Mouse (Mus musculus): ENCODE results near the gene Map3k15. TPM values are rescaled to one million over a fixed set of nuclear protein-coding genes. Genes with fewer than 3 reads are reported as not detected.

Gene Map3k15
- total RNA-seq (2014; rRNA removed; ENCODE audit: low replicate concordance) (0.04 and 0.81 TPM in 2 replicates), polyA plus RNA-seq (2015; fragmentation: Nextera tagmentation; extraction: Ambion mirVana) (0.05 and 0.15 TPM in 2 replicates)

DNA sequence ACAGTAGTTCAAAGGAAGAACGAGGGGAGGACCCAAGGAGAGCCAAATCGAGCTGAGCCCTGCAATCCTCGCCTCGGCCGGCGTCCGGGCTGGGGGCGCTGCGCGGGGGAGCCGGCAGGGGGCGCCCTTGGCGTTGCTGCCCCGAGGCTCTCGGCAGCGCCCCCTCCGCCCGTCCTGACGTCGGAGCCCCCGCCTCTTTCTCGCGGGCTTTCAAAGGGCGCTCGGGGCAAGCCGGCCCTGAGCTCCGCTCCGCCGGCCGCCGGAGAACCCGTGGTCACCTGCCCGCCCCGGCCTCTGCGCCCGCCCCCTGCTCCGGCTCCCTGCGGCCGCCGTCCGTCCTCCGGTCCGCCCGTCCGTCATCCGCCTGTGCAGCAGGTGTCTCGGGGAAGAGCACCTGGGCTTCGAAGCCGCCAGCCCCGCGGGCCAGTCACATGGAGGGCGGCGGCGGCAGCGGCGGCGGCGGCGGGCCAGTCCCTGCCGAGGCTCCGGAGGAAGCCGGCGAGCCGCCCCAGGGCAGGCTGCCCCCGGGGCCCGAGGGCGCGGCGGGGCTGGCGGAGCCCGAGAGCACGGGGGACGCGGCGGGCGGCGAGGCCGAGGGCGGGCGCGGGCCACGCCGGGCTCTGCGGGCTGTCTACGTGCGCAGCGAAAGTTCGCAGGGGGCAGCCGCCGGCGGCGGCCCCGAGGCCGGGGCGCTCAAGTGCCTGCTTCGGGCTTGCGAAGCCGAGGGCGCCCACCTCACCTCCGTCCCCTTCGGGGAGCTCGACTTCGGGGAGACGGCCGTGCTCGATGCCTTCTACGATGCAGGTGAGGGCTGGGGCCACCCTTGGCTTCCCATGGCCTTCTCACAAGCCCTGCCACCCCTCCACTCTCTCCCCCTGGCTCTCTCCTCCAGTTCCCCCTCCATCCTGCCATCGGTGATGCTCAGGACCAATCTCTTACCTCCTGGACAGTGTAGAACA lies at the start of gene Map3k15:
Map3k15 (plus strand) TSS at position 432 of the 959 bp plus-strand sequence.
- ATAC-seq (ENCODE audit: insufficient read depth, low read depth) (peak; percentile 66), DNase-seq (ENCODE audit: low spot score) (peak; percentile 25)
- peak within 1 kb of the TSS; percentile 25; the same call in 1 of the 2 replicates for H3K9ac ChIP-seq (replicated peaks; ENCODE audit: low read depth, low read length)
- no peaks in the 10 kb centered on the region for H3K27me3 ChIP-seq (ENCODE audit: control insufficient read depth, insufficient read depth, low read length)
- H3K4me3 ChIP-seq (ENCODE audit: low read depth, low read length), result peak within 1 kb of the TSS; percentile 45
- peak; percentile 42 for TF ChIP-seq CTCF (IDR thresholded peaks at IDR 0.05; ENCODE audit: low read depth)
- no peak for TF ChIP-seq EP300 (IDR thresholded peaks at IDR 0.05; ENCODE audit: low read depth)
- no peaks in the 10 kb centered on the region for H3K36me3 ChIP-seq (replicated peaks; ENCODE audit: control insufficient read depth, insufficient read depth, low read length)
- H3K4me2 ChIP-seq (ENCODE audit: low read depth, low read length), result peak within 1 kb of the TSS; percentile 71
- H3K27ac ChIP-seq (ENCODE audit: low read depth), result no peak within 1 kb of the TSS
- H3K4me1 ChIP-seq (ENCODE audit: control insufficient read depth, insufficient read depth), result no peaks in the 10 kb centered on the region
- no peaks in the 10 kb centered on the region for H3K9me3 ChIP-seq (replicated peaks; ENCODE audit: control insufficient read depth, low read length)
- 21% methylated on average over 31 of the region's 108 CpGs for WGBS

DNA sequence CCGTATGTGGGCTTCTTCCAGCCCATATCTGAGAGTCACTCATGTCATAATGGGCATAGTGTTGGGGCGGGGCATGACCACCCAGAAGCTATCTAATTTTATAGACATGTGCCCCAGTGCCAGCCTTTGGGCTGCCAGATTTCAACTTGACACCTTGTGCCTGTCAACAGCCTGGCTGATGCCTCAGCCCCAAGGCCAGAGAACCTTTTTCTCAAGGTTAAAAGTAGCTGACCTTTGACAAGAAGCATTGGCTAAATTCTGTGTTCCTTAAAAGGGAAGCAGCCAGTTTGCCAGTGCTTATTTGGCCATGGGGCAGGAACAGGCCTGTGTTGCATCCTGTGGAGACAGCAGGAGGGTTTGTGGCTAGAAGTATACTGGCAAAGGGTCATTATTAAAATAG lies 45.7 kb upstream of the Map3k15 start:
- peak overlapping the region; percentile 92 for H3K27ac ChIP-seq (ENCODE audit: low read depth)

DNA sequence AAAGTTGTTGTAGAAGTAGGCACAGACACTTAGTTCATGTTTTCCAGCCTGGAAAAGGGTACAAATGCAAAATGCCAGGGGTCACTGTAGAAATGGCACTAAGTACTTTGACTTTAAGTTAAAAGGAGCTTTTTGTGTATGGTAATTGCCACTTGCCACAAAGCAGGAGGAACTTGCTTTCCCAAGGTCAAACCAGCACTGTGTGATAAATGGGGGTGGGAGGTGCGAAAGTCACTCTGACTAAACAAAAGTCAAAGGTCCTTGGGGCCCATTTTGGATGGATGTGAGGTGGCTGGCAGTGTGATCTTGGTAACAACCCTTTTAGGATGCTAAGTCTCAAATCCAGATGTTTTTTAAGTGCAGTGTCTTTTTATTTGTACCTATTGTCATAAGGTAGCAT lies 44.6 kb upstream of the Map3k15 start:
- no peak for DNase-seq (ENCODE audit: low spot score)
- Histone ChIP-seq H3K27me3 (ENCODE audit: control insufficient read depth, insufficient read depth, low read length) (no peaks in the 10 kb centered on the region), H3K9me3 (replicated peaks; ENCODE audit: control insufficient read depth, low read length) (no peaks in the 10 kb centered on the region), H3K4me2 (ENCODE audit: low read depth, low read length) (peak overlapping the region; percentile 43), H3K9ac (replicated peaks; ENCODE audit: low read depth, low read length) (peak overlapping the region; percentile 48; the same call in 1 of the 2 replicates), H3K4me1 (ENCODE audit: control insufficient read depth, insufficient read depth) (no peaks in the 10 kb centered on the region), H3K27ac (ENCODE audit: low read depth) (peak overlapping the region; percentile 92), H3K4me3 (ENCODE audit: low read depth, low read length) (peak overlapping the region; percentile 24), H3K36me3 (replicated peaks; ENCODE audit: control insufficient read depth, insufficient read depth, low read length) (no peaks in the 10 kb centered on the region)
- WGBS, result 44% methylated on average over 1 of the region's 1 CpGs
- no peak for ATAC-seq (ENCODE audit: insufficient read depth, low read depth)
- TF ChIP-seq CTCF (IDR thresholded peaks at IDR 0.05; ENCODE audit: low read depth), result no peak
- TF ChIP-seq EP300 (IDR thresholded peaks at IDR 0.05; ENCODE audit: low read depth), result no peak

More for the DNA sequence above, 45.7 kb upstream of the Map3k15 start:
- TF ChIP-seq EP300 (IDR thresholded peaks at IDR 0.05; ENCODE audit: low read depth), result peak; percentile 87
- no peak for TF ChIP-seq CTCF (IDR thresholded peaks at IDR 0.05; ENCODE audit: low read depth)
- WGBS, result 50% methylated on average over 2 of the region's 2 CpGs
- no peaks in the 10 kb centered on the region for H3K4me1 ChIP-seq (ENCODE audit: control insufficient read depth, insufficient read depth)
- H3K27me3 ChIP-seq (ENCODE audit: control insufficient read depth, insufficient read depth, low read length), result no peaks in the 10 kb centered on the region
- no peaks in the 10 kb centered on the region for H3K9me3 ChIP-seq (replicated peaks; ENCODE audit: control insufficient read depth, low read length)
- no peaks in the 10 kb centered on the region for H3K36me3 ChIP-seq (replicated peaks; ENCODE audit: control insufficient read depth, insufficient read depth, low read length)
- ATAC-seq (ENCODE audit: insufficient read depth, low read depth), result peak; percentile 92
- peak; percentile 79 for DNase-seq (ENCODE audit: low spot score)
- peak overlapping the region; percentile 24 for H3K4me3 ChIP-seq (ENCODE audit: low read depth, low read length)
- peak overlapping the region; percentile 48; the same call in 1 of the 2 replicates for H3K9ac ChIP-seq (replicated peaks; ENCODE audit: low read depth, low read length)
- H3K4me2 ChIP-seq (ENCODE audit: low read depth, low read length), result peak overlapping the region; percentile 43

DNA sequence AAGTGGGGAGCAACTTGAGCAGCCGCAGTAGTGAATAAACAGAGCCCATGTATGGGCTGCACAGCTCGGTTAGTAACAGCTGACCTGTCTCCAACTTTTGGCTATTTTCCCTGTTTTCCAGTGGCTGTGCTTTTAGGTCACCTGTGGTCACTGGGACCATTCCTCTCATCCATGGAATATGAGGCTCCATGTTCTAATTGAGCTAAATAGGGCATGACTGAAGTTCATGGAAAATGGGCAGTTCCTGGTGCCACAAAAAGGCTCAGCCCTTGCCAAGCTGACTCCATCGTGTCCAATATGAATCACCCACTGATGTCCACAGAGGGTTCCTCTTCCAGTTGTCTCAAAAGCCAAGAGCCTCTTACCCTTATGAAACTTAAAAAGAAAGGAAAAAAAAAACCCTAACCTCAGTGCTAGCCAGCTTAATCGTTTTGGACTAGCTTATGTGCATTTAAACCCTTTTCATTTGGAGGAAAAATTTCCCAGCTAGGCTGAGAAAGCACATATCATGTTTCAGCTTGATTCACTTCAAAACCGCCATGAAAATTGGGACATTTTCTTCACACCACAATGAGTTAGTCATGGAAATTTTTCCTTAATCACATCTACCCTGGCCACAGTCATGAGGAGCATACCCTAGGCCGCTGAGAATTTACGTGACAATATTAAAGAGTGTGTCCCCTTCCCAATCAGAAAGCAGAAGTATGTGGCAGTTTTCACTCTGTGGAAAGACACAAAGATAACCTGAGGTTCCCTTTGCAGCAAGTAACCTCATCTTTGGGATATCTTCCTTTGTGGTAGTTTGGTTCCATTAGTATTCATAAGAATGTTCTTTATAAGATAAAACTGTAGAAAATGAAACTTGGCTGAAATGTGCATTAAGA lies 34.4 kb upstream of the Map3k15 start:
- ATAC-seq (ENCODE audit: insufficient read depth, low read depth) (no peak), DNase-seq (ENCODE audit: low spot score) (no peak)
- no peaks in the 10 kb centered on the region for H3K27me3 ChIP-seq (ENCODE audit: control insufficient read depth, insufficient read depth, low read length)

DNA sequence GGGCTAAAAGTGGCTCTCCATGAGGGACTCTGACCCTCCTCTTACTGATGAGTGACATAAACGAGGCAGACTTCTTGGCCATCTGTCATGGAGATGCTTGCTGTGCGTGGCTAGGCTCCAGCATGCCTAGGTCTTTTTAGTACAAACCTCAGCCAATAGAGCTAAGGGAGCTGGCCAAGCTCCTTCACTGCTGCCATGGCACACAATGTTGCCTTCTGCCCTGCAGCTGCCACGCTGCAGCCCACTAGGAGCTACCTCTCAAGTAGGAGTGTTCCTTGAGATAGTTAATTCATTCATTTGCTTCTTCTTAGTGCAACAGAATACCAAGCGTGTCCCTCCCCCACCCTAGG lies 33.8 kb upstream of the Map3k15 start:
- Histone ChIP-seq H3K4me1 (ENCODE audit: control insufficient read depth, insufficient read depth) (0 out of 2 replicates have a peak, but pooled peaks cover 3% of the 10 kb centered on the region), H3K4me3 (ENCODE audit: low read depth, low read length) (no peak overlapping the region), H3K27me3 (ENCODE audit: control insufficient read depth, insufficient read depth, low read length) (no peaks in the 10 kb centered on the region), H3K9me3 (replicated peaks; ENCODE audit: control insufficient read depth, low read length) (no peaks in the 10 kb centered on the region), H3K4me2 (ENCODE audit: low read depth, low read length) (no peak overlapping the region), H3K27ac (ENCODE audit: low read depth) (peak overlapping the region; percentile 55; the same call in 1 of the 2 replicates), H3K9ac (replicated peaks; ENCODE audit: low read depth, low read length) (no peak overlapping the region), H3K36me3 (replicated peaks; ENCODE audit: control insufficient read depth, insufficient read depth, low read length) (no peaks in the 10 kb centered on the region)
- WGBS, result 40% methylated on average over 4 of the region's 4 CpGs
- TF ChIP-seq EP300 (IDR thresholded peaks at IDR 0.05; ENCODE audit: low read depth), result no peak
- no peak for TF ChIP-seq CTCF (IDR thresholded peaks at IDR 0.05; ENCODE audit: low read depth)
- DNase-seq (ENCODE audit: low spot score) (no peak), ATAC-seq (ENCODE audit: insufficient read depth, low read depth) (no peak)

More for the DNA sequence above, 34.4 kb upstream of the Map3k15 start:
- H3K4me1 ChIP-seq (ENCODE audit: control insufficient read depth, insufficient read depth), result 0 out of 2 replicates have a peak, but pooled peaks cover 3% of the 10 kb centered on the region
- no peaks in the 10 kb centered on the region for H3K36me3 ChIP-seq (replicated peaks; ENCODE audit: control insufficient read depth, insufficient read depth, low read length)
- no peak overlapping the region for H3K4me3 ChIP-seq (ENCODE audit: low read depth, low read length)
- 63% methylated on average over 7 of the region's 7 CpGs for WGBS
- no peaks in the 10 kb centered on the region for H3K9me3 ChIP-seq (replicated peaks; ENCODE audit: control insufficient read depth, low read length)
- no peak overlapping the region for H3K9ac ChIP-seq (replicated peaks; ENCODE audit: low read depth, low read length)
- H3K27ac ChIP-seq (ENCODE audit: low read depth), result peak overlapping the region; percentile 43; the same call in 1 of the 2 replicates
- no peak overlapping the region for H3K4me2 ChIP-seq (ENCODE audit: low read depth, low read length)
- TF ChIP-seq EP300 (IDR thresholded peaks at IDR 0.05; ENCODE audit: low read depth) (no peak), CTCF (IDR thresholded peaks at IDR 0.05; ENCODE audit: low read depth) (no peak)
